Mouse (Mus musculus) MEL (cell line): ENCODE data around the gene Igdcc3.

ENCODE experiments used
- CTCF ChIP-seq, 3 experiments: IDR thresholded peaks in 2 of 3; conservative IDR thresholded peaks in 1 of 3; 2 replicates each; pipeline ENCODE4 v1.5.1; 2011 to 2012; ENCODE audit warnings: low read length in 3 of 3, low read depth in 2 of 3, mild to moderate bottlenecking in 2 of 3, improper control_type of control experiment in 1 of 3, inconsistent platforms in 1 of 3, mixed read lengths in 1 of 3, moderate library complexity in 1 of 3; ENCODE audit not compliant: control insufficient read depth in 1 of 3, insufficient read depth in 1 of 3, poor library complexity in 1 of 3, severe bottlenecking in 1 of 3
- E2F4 ChIP-seq: IDR thresholded peaks from 2 replicates; pipeline ENCODE4 v1.6.1; 2011; ENCODE audit warnings: low read depth, low read length, improper control_type of control experiment, borderline replicate concordance
- EP300 ChIP-seq, 2 experiments: IDR thresholded peaks; 2 replicates each; pipeline ENCODE4 v1.6.1; 2011; ENCODE audit warnings: improper control_type of control experiment in 2 of 2, low read length in 2 of 2, low read depth in 1 of 2, mild to moderate bottlenecking in 1 of 2
- MAFK ChIP-seq: IDR thresholded peaks from 2 replicates; pipeline ENCODE4 v1.6.1; 2011; ENCODE audit warnings: low read depth, mild to moderate bottlenecking, low read length, improper control_type of control experiment, borderline replicate concordance
- MEF2A ChIP-seq: IDR thresholded peaks from 2 replicates; pipeline ENCODE4 v1.6.1; 2014; ENCODE audit warnings: low read depth, mild to moderate bottlenecking, inconsistent platforms, low read length, improper control_type of control experiment; ENCODE audit not compliant: poor library complexity, insufficient replicate concordance, severe bottlenecking; ENCODE audit errors: extremely low read depth
- MYB ChIP-seq: IDR thresholded peaks from 2 replicates; pipeline ENCODE4 v1.6.1; 2011; ENCODE audit warnings: mild to moderate bottlenecking, low read depth, low read length, improper control_type of control experiment
- POLR2A ChIP-seq, 2 experiments: IDR thresholded peaks; 2 replicates each; pipeline ENCODE4 v1.6.1; 2011 to 2012; ENCODE audit warnings: low read length in 2 of 2, mild to moderate bottlenecking in 2 of 2, control low read depth in 1 of 2, improper control_type of control experiment in 1 of 2, low read depth in 1 of 2, moderate library complexity in 1 of 2; ENCODE audit not compliant: control insufficient read depth in 1 of 2, insufficient read depth in 1 of 2, poor library complexity in 1 of 2
- POLR2AphosphoS5 ChIP-seq: IDR thresholded peaks from 2 replicates; pipeline ENCODE4 v1.6.1; 2012; ENCODE audit warnings: low read depth, borderline replicate concordance, mild to moderate bottlenecking, inconsistent platforms, low read length, moderate library complexity, mixed read lengths
- SIN3A ChIP-seq: IDR thresholded peaks from 2 replicates; pipeline ENCODE4 v1.6.1; 2012; ENCODE audit warnings: low read length, improper control_type of control experiment, inconsistent platforms
- USF1 ChIP-seq: IDR thresholded peaks from 2 replicates; pipeline ENCODE4 v1.6.1; 2014; ENCODE audit warnings: low read depth, mild to moderate bottlenecking, inconsistent platforms, low read length, improper control_type of control experiment, moderate library complexity
- USF2 ChIP-seq, 2 experiments: IDR thresholded peaks; 2 replicates each; pipeline ENCODE4 v1.6.1; 2011 to 2012; ENCODE audit warnings: improper control_type of control experiment in 2 of 2, low read length in 2 of 2, borderline replicate concordance in 1 of 2, inconsistent platforms in 1 of 2, low read depth in 1 of 2, mild to moderate bottlenecking in 1 of 2; ENCODE audit not compliant: insufficient read depth in 1 of 2
- ZC3H11A ChIP-seq: IDR thresholded peaks from 2 replicates; pipeline ENCODE4 v1.6.1; 2012; ENCODE audit warnings: low read depth, mild to moderate bottlenecking, inconsistent platforms, low read length, improper control_type of control experiment
- ZKSCAN1 ChIP-seq: IDR thresholded peaks from 2 replicates; pipeline ENCODE4 v1.6.1; 2012; ENCODE audit warnings: low read depth, mild to moderate bottlenecking, inconsistent platforms, low read length, improper control_type of control experiment, moderate library complexity

DNA sequence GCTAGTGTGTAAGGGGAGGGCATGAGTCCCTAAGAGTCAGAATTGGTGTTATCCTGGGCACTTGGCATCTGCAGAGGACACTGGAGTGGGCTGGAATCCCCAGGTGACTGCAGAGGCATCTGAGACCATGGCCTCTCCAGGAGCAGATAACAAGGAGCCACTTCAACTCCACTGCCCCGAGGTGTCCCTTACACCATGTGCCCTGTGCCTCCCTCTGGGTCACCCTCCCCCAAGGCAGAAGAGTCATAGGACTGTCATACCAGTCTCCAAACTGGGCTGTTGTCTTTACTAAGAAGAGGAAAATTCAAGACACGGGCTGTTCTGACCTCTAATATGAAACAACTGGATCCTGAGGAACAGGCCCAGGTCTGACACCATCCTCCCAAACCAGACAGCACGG is 93.7 kb downstream of the Igdcc3 start:
- TF ChIP-seq EP300 (IDR thresholded peaks at IDR 0.05; ENCODE audit: low read depth in 1 of 2, low read length in 2 of 2) = no peak
- TF ChIP-seq ZKSCAN1 = no peak
- no peak for TF ChIP-seq CTCF (IDR thresholded peaks at IDR 0.05 in 2 of 3, conservative IDR thresholded peaks at IDR 0.05 in 1 of 3; ENCODE audit: control insufficient read depth in 1 of 3, insufficient read depth in 1 of 3, low read depth in 2 of 3, low read length in 3 of 3, poor library complexity in 1 of 3, severe bottlenecking in 1 of 3)
- TF ChIP-seq POLR2A (IDR thresholded peaks at IDR 0.05; ENCODE audit: control insufficient read depth in 1 of 2, insufficient read depth in 1 of 2, low read depth in 1 of 2, low read length in 2 of 2, poor library complexity in 1 of 2) = no peak
- no peak for TF ChIP-seq MEF2A
- no peak for TF ChIP-seq MYB
- no peak for TF ChIP-seq POLR2AphosphoS5
- no peak for TF ChIP-seq USF2 (IDR thresholded peaks at IDR 0.05; ENCODE audit: borderline replicate concordance in 1 of 2, insufficient read depth in 1 of 2, low read depth in 1 of 2, low read length in 2 of 2)
- TF ChIP-seq ZC3H11A = no peak
- no peak for TF ChIP-seq MAFK
- TF ChIP-seq E2F4 = no peak
- no peak for TF ChIP-seq USF1
- no peak for TF ChIP-seq SIN3A
